Mouse (Mus musculus) forelimb bud, embryonic 11.5 days (tissue): ENCODE data around the gene Krtap4-7.
A peak's percentile ranks its signal among the peaks of the same experiment; 100 is the strongest.
"Not testable (repeated sequence)": the region's sequence is repeated elsewhere in the genome, so short reads cannot be mapped to it uniquely, and the experiment has no call there.

Source experiments
- DNase-seq: peaks from one replicate; pipeline ENCODE4 v3.0.0-alpha.2; 2012; ENCODE audit warnings: low read depth, low spot score

Krtap4-7 gene

DNA sequence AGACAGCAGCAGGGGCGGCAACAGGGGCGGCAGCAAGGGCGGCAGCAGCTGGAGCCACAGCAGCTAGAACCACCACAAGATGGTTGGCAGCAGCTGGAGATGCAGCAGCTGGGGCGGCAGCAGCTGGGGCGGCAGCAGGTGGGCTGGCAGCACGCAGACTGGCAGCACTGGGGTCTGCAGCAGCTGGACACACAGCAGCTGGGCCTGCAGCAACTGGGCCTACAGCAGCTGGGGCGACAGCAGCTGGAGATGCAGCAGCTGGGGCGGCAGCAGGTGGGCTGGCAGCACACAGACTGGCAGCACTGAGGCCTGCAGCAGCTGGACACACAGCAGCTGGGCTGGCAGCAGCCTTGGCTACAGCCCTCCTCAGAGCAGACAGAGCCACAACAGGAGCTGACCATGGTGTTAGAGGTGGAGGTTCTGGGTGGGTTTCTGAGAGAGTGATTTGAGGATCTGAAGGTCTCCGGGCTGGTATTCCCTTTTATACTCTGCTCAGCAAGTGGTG lies at the start of gene Krtap4-7:
Gene Krtap4-7 (minus strand): TSS at position 455 of the 505 bp plus-strand sequence.
- not testable (repeated sequence) for DNase-seq

DNA sequence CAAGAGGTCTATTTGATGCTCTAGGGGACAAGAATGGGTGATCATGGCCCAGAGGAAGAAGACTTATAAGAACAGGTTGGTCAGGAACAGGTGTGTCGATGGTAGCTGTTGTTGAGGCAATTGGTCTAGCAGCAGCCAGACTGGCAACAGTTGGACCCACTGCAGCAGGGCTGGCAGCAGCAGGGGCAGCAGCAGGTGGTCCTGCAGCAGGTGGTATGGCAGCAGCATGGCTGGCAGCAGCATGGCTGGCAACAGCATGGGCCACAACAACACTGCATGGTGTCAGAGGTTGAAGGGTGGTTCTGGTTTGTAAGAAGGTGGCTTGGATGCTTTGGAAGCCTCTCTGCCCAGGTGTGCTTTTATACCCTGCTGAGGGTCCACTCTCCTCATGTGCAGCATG lies 46.6 kb upstream of the Krtap4-7 start, which contains the start of gene Gm14190:
Gene Gm14190 (minus strand): TSS at position 278 of the 400 bp plus-strand sequence.
- no peak for DNase-seq

GRCm38 (mm10) chr11:99685235-99685634 lies 41.3 kb upstream of the Krtap4-7 start:
- not testable (repeated sequence) for DNase-seq

- no peak for DNase-seq
These were observed 39.6 kb upstream of the Krtap4-7 start for GRCm38 (mm10) chr11:99683481-99683880.

GRCm38 (mm10) chr11:99665860-99666259 lies 22.0 kb upstream of the Krtap4-7 start, which contains the start of gene Krtap4-6:
TSS of gene Krtap4-6 (minus strand) at chr11:99665960.
- no peak for DNase-seq

- DNase-seq: no peak
These were observed 18.9 kb upstream of the Krtap4-7 start for GRCm38 (mm10) chr11:99662802-99663201.

DNA sequence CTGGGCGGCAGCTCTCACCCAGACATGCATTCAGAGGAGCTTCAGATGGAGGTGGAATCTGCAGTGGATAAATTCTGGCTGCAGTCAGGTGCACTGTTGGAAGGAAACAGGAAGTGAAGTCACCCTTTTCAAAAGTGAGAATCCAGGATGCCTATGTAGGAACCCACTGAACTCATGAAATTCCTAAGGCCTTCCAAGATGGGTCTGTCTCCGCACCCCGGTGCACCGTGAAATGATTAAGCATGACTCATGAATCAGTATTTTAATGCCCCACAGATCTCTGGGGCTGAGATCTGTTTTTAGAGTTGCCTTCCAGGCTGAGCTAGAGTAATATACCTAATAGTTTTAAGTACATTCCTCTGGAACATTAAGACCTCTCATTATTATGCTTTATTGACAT lies 15.4 kb upstream of the Krtap4-7 start:
- DNase-seq: no peak

DNA sequence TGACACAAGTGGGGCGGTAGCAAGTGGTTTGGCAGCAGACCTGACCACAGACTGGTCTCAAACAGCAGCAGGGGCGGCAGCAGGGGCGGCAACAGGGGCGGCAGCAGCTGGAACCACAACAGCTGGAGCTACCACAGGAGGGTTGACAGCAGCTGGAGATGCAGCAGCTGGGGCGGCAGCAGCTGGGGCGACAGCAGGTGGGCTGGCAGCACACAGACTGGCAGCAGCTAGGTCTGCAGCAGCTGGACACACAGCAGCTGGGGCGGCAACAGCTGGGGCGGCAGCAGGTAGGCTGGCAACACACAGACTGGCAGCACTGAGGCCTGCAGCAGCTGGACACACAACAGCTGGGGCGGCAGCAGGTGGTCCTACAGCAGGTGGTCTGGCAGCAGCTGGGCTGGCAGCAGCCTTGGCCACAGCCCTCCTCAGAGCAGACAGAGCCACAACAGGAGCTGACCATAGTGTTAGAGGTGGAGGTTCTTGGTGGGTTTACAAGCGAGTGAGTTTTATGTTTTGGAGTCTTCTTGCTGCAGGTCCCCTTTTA lies 14.7 kb upstream of the Krtap4-7 start, which contains the start of gene Gm11563:
Gene Gm11563 (minus strand): TSS at position 494 of the 544 bp plus-strand sequence.
- DNase-seq: not testable (repeated sequence)

- no peak for DNase-seq
These were observed 13.2 kb upstream of the Krtap4-7 start for GRCm38 (mm10) chr11:99657051-99657450.

DNA sequence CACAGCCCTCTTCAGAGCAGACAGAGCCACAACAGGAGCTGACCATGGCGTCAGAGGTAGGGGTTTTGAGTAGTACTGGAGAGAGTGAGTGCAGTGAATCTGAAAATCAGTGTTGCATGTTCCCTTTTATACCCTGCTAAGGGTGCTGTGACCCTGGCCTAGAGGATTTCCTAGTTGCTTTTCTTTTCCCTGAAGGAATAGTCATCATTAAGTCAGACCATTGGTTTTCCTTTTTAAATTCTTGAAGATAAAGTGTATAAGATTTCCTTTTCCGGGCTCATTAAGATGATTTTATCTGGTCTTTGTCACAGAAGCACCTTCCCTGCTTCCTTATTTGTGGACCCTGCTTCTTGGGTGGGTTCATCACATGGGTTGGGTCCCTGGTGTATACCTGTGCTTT lies 6.2 kb upstream of the Krtap4-7 start, which contains the start of gene Gm11555:
Gene Gm11555 (minus strand): TSS at position 101 of the 400 bp plus-strand sequence.
- DNase-seq: no peak

DNA sequence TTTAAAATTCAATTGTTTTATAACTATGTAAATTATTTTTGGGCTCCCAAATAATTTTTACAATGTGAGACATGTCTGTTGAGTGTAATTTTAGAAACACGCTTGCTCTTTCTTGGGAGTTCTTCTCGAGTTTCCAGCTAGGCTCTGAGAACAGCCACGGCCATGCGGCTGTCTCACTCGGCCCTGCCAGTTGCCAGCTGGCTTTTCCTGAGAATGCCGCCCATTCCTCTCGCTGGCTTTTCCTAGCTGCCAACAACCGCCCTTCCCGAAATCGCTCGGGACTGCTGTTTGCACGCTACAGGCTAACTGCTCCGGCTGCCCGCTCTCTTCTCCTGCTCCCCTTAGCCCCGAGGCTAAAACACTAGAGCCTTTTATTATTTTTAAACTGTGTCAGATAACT lies 2.6 kb upstream of the Krtap4-7 start:
- no peak for DNase-seq

- DNase-seq: no peak
These were observed 462 bp upstream of the Krtap4-7 start for GRCm38 (mm10) chr11:99644351-99644750.

- peak; percentile 29 for DNase-seq
These were observed 3.0 kb downstream of the Krtap4-7 start for GRCm38 (mm10) chr11:99640926-99641325.

GRCm38 (mm10) chr11:99637086-99637485 lies 6.8 kb downstream of the Krtap4-7 start:
- DNase-seq: no peak

DNA sequence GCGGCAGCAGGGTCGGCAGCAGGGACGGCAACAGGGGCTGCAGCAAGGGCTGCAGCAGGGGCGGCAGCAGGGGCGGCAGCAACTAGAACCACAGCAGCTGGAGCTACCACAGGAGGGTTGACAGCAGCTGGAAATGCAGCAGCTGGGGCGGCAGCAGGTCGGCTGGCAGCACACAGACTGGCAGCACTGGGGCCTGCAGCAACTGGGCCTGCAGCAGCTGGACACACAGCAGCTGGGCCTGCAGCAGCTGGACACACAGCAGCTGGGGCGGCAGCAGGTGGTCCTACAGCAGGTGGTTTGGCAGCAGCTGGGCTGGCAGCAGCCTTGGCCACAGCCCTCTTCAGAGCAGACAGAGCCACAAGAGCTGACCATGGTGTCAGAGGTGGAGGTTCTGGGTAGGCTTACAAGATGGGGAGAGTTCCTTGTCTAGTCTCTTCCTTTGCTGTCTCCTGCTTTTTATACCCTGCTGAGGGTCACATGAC lies 9.2 kb downstream of the Krtap4-7 start, which contains the start of gene Krtap4-2:
Gene Krtap4-2 (minus strand): TSS at position 432 of the 482 bp plus-strand sequence.
- no peak for DNase-seq

DNA sequence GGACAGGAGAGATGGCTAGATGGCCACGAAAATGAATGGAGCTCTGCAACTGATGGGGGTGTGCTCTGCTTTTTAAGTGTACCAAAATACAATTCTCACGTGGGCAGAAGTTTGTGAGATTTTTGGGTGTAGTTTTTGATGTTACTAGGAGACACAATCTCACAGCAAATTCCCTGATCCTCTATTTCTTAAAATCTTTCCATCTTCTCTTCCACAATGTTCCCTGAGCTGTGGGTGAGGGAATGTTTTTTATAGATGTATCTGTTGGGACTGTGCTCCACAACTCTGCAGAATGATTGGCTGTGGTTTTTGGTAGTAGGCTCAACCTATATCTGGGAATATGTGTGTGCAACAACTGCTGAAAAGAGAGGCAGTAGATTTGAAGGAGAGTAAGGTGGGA lies 10.6 kb downstream of the Krtap4-7 start:
- no peak for DNase-seq

DNA sequence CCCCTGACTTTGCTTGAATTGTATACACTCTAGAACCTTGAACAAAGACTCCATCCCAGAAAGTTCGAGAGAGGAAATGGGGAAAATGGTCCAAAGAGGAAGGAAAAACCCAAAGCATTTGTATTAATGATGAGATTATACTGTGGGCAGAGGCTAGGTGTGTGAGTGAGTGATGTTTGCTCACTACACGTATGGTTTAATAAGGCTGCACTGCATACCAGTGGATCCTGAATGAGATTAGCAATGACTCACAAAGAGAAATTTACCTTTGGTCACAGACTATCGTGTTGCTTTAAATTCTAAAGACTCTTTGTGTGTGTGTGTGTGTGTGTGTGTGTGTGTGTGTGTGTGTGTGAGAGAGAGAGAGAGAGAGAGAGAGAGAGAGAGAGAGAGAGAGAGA lies 13.0 kb downstream of the Krtap4-7 start:
- no peak for DNase-seq

DNA sequence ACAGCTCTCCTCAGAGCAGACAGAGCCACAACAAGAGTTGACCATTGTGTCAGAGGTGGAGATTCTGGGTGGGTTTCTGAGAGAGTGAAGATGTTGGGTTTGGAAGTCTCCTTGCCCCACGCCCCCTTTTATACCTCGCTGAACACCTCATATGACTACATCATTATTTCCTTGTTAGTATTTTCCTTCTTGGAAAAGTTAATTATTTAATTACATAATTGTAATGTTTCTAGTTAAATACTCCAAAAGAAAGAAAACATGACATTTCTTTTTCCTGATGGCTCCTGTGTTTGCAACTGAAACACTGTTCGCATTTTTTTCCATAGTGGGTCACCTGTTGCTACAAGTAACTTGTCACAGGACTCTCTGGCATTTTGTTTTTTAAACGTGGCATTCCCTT lies 15.8 kb downstream of the Krtap4-7 start, which contains the start of gene Krtap4-1:
Gene Krtap4-1 (minus strand): TSS at position 101 of the 400 bp plus-strand sequence.
- no peak for DNase-seq

DNA sequence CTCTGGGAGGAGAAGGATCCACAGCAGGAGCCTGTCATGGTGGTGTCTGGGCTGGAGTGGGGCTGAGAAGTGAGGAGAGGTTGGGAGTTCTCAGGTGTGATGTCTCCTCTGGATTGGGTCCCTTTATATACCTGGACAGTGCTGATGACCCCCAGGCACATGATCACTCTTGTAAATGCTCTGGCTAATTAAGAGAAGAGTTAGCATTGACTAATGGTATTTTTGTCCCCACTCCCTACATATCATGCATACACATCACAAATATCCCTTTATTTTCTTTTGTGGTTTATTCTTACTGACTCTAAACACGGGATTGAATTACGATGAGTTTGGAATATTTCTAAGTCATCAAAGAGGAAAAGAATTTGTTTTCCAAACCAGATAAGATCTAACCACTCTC lies 23.6 kb downstream of the Krtap4-7 start, which contains the start of gene Gm11562:
Gene Gm11562 (minus strand): TSS at position 101 of the 400 bp plus-strand sequence.
- no peak for DNase-seq

DNA sequence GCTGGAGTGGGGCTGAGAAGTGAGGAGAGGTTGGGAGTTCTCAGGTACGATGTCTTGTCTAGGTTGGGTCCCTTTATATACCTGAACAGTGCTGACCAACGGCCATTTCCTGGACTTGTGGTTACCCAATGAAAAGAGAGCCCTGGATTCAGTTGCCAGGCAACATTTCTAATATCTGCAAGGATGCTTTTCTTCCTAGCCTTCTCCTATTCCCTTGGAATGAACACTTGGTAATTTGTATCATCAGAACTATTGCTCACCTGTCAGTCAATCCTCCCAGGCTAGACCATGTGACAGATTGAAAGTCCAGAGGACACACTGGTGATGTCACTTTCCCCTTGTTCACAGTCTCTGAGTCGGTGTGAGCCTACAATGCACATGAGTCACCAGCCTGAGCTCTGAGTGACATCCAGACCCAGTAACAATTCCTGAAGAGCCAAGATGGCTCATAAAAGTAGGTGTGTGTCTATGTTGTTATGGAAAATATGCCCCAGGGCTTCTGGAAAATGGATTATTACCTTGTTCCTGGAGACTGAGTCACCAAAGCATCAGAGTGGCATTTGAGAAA lies 29.0 kb downstream of the Krtap4-7 start, which contains the start of gene Krtap2-4:
Gene Krtap2-4 (minus strand): TSS at position 51 of the 568 bp plus-strand sequence.
- DNase-seq: no peak

DNA sequence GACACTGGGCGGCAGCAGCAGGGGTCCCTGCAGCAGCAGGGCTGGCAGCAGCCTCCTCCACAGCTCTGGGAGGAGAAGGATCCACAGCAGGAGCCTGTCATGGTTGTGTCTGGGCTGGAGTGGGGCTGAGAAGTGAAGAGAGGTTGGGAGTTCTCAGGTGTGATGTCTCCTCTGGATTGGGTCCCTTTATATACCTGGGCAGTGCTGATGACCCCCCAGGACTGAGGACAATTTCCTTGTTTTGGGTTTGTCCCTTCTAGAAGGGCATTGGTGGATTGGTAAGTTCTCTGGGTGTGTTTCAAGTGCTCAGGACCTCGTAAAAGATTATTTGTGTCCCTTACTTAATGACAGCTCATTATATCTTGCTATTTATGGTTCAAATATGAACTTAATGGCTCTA lies 33.8 kb downstream of the Krtap4-7 start, which contains the start of gene Gm11937:
Gene Gm11937 (minus strand): TSS at position 101 of the 400 bp plus-strand sequence.
- not testable (repeated sequence) for DNase-seq

DNA sequence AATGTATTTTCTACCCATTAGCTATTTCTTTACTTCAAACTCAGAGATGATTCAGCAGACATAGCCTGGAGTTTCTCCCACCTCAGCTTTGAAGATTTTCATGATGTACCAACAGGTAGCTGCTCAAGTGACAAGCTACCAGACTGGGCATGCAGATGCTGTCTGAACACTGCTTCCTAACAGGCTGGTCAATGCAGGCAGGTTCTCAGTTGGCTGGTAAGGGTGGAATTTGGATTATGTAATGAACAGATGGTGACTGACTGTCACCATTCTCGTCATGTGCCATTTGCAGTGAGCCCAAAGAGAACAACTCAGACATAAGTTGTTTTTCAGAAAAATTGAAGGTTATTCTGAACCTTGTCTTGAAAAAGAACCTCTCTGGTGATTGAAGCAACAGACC lies 34.8 kb downstream of the Krtap4-7 start:
- no peak for DNase-seq
